Mouse (Mus musculus): Measurements from ENCODE around the gene Foxred2.

DNA sequence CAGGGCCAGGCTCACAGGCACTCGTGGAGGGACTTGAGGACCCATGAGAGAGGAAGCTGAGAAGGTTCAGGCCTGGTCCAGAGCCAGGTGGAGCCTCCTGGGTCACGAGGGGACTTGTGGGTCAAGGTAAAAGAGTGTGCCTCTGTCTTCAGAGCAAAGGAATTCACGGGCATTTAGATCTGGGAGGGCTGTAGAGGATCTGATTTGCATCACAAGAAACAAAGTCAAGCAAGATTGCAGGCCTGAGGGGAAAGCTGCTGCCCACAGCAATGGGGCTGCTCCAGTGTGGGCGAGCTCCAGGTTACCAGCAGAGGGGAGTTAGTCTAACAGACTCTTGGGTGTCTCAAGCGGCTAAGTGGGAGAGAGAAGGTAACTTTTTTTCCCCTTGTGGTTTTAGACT is 44.9 kb upstream of the Foxred2 start:
- TF ChIP-seq POLR2A (IDR thresholded peaks at IDR 0.05; ENCODE audit: low read depth, low read length) = no peak
- no peak for TF ChIP-seq CTCF (IDR thresholded peaks at IDR 0.05; ENCODE audit: extremely low read depth, insufficient read length, insufficient replicate concordance, low read depth, low read length)

Data from small intestine, adult 2 months (tissue).